Mouse (Mus musculus) MEL (cell line): ENCODE measurements around the gene Lin7c. TPM values are rescaled to one million over a fixed set of nuclear protein-coding genes. Genes with fewer than 3 reads are reported as not detected.

Experiments used
- polyA plus RNA-seq, 2 experiments: library from polyadenylated mRNA; stranded (reverse) in 1 of 2; unstranded in 1 of 2; fragments of >175 nt in 1 of 2; fragments of >200 nt in 1 of 2; gene quantifications; 2 replicates each; pipeline versions ENCODE4 v1.2.1 to v1.2.4; 2012; ENCODE audit warnings: low replicate concordance in 2 of 2, low read depth in 1 of 2; ENCODE audit not compliant: insufficient read length in 2 of 2, insufficient read depth in 1 of 2, missing spikeins in 1 of 2
- total RNA-seq: library from RNA; depleted of rRNA; stranded (reverse); fragments of 300-350 nt; gene quantifications from 2 replicates; pipeline ENCODE4 v1.2.3, GENCODE M21; 2012; rRNA removed

Gene Lin7c
- total and polyA plus RNA-seq, 3 experiments, result 45.0 to 46.8 TPM; not detected in 1

Other genes starting within 250 kb of the Lin7c start
- gene Bdnf, start 216.2 kb upstream of the Lin7c start, total RNA-seq, result not detected in 2 replicates
- gene Bdnf, start 216.2 kb upstream of the Lin7c start, polyA plus RNA-seq, result not detected
- gene Lgr4, start 26.8 kb downstream of the Lin7c start, total RNA-seq, result 4.3 TPM in 2 replicates
- gene Lgr4, start 26.8 kb downstream of the Lin7c start, polyA plus RNA-seq, result 1 to 10 TPM in 1 of 2 experiments, not detected in 1; 4.5 TPM
- gene Ccdc34, start 127.0 kb downstream of the Lin7c start, total RNA-seq, result 14.1 and 15.8 TPM in 2 replicates
- 10 to 100 TPM in 1 of 2 experiments, not detected in 1; 39.0 TPM for gene Ccdc34, start 127.0 kb downstream of the Lin7c start, polyA plus RNA-seq